Mouse (Mus musculus): ENCODE data around the gene Wbp4.

GRCm38 (mm10) chr14:79483611-79484120, 2.3 kb upstream of the Wbp4 start:
- no peak for TF ChIP-seq CTCF (IDR thresholded peaks at IDR 0.05; ENCODE audit: low read depth, low read length)
- no peak for TF ChIP-seq EP300 (IDR thresholded peaks at IDR 0.05; ENCODE audit: insufficient read depth, low read depth, low read length)

All from ES-Bruce4 (cell line).